Mouse (Mus musculus): Measurements from ENCODE around the gene Smim1.
A peak's percentile ranks its signal among the peaks of the same experiment; 100 is the strongest.

- TF ChIP-seq CTCF (IDR thresholded peaks at IDR 0.05; ENCODE audit: low read depth) (peak; percentile 42), EP300 (IDR thresholded peaks at IDR 0.05; ENCODE audit: low read depth) (no peak)
Measured at GRCm38 (mm10) chr4:154053065-154053464, 27.0 kb upstream of the Smim1 start.
